Mouse (Mus musculus): Measurements from ENCODE around the gene Gls2.

Gene Gls2

DNA sequence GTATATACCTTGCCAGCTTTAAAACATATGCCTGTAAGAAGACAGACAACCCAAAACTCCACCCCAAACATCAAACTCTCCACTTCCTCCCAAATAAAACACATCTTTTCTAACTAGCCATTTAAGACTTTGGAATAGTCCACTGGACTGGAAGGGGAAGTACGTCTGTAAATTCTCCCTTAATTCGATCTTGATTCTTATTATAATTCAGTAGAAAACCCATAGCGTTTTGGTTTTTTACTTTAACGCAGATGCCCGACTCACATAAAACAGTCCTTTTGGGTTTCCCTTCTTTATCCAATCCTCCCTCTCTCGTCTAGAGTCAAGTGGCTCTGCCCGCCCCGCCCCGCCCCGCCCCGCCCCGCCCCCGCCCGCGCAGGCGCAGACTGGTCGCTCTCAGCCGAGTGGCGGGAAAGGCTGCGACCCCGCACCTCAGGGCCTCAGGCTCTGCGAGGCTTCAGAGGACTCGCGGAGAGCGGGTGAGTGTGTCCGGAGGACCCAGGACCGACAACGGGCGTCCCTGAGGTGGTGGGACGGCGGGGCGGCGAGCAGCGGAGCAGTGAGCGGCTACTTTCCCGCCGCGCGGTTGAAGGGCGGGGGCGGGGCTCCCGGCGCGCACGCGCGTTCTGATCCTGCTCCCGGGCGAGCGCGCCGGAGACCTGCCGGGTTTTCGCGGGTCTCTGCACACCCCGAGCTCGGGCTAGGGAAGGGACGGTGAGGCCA, 37.6 kb downstream of the Gls2 start, which contains the start of gene Timeless:
TSS of gene Timeless (plus strand) at position 369 of the 723 bp plus-strand sequence.
- DNase-seq (ENCODE audit: low read depth, low spot score), result peak; percentile 84

GRCm38 (mm10) chr10:128232420-128232985, 38.2 kb downstream of the Gls2 start:
- DNase-seq (ENCODE audit: low read depth, low spot score), result peak; percentile 85

GRCm38 (mm10) chr10:128236321-128236720, 42.1 kb downstream of the Gls2 start:
- DNase-seq (ENCODE audit: low read depth, low spot score), result no peak

GRCm38 (mm10) chr10:128237807-128238480, 43.7 kb downstream of the Gls2 start:
- DNase-seq (ENCODE audit: low read depth, low spot score), result no peak

- DNase-seq (ENCODE audit: low read depth, low spot score), result no peak
These were observed 44.9 kb downstream of the Gls2 start for GRCm38 (mm10) chr10:128239140-128239539.

GRCm38 (mm10) chr10:128240131-128240530, 45.9 kb downstream of the Gls2 start:
- DNase-seq (ENCODE audit: low read depth, low spot score), result no peak

DNA sequence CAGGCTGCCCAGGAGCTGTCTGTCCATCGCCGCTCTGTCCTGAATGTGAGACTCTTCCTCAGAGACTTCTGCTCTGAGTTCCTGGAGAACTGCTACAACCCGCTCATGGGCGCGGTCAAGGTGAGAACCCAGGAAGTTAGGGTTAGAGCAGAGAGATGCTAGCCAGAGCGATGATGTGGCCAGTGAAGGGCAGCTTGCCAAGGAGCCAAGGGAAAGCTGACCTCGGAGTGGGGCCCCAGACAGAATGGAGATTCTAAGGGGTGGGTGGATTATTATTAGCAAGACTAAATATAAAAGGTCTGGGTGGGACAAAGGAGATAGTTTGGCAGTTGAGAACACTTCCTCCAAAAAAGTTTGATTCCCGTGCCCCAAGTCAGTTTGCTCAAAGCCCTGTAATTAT, 49.0 kb downstream of the Gls2 start:
- DNase-seq (ENCODE audit: low read depth, low spot score), result no peak

- no peak for DNase-seq (ENCODE audit: low read depth, low spot score)
These were observed 49.9 kb downstream of the Gls2 start for GRCm38 (mm10) chr10:128244121-128244520.

DNA sequence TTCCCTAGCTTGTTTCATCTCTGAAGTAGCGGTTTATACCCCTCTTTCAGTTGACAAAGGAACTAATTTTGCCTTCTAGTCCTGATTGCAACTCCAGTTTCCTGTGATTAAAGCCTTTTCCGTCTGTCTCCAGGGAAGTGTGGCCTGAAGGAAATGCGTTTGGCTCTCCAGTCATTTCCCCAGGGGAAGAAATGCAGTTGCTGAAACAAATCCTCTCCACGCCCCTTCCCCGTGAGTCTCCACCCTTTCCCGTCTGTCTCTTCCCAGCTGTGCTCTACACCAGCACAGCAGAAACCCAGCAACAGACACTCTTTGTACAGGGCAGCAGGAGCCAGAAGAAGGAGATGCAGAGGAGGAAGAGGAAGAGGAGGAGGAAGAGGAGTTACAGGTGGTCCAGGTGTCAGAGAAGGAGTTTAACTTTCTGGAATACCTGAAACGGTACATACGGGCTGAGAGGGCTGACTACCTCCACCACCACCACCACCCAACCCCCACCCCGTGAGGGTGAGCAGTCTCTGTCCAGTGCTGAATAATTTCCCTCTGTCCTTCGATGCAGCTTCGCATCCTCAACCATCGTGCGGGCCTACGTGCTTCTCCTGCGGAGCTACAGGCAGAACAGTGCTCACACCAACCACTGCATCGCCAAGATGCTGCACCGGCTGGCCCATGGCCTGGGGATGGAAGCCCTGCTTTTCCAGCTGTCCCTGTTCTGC, 52.9 kb downstream of the Gls2 start:
- DNase-seq (ENCODE audit: low read depth, low spot score), result no peak

- DNase-seq (ENCODE audit: low read depth, low spot score), result no peak
These were observed 56.3 kb downstream of the Gls2 start for GRCm38 (mm10) chr10:128250565-128250964.

- DNase-seq (ENCODE audit: low read depth, low spot score), result no peak
These were observed 59.5 kb downstream of the Gls2 start, which contains the start of gene Apon for GRCm38 (mm10) chr10:128253677-128254255. Gene Apon, plus strand, starts transcription at chr10:128254096.

- DNase-seq (ENCODE audit: low read depth, low spot score), result no peak
These were observed 61.7 kb downstream of the Gls2 start for GRCm38 (mm10) chr10:128255925-128256324.

DNA sequence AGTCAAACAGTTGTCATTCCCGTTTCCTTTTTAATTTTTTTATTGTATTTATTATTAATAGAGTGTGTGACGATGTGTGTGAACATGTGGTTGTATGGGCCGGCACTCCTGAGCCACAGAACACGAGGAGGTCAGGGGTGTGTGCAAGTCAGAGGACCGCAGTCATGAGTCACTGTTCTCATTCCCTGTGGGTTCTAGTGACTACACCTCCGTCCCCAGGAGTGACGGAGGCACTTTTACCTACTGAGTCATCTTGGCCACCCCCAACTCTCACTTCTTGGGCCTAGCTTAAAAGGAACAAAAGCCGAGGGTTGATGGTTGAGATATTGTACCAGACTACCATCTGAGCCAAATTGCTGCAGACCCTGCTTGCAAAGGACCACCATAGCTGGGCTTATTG, 62.1 kb downstream of the Gls2 start:
- DNase-seq (ENCODE audit: low read depth, low spot score), result no peak

DNA sequence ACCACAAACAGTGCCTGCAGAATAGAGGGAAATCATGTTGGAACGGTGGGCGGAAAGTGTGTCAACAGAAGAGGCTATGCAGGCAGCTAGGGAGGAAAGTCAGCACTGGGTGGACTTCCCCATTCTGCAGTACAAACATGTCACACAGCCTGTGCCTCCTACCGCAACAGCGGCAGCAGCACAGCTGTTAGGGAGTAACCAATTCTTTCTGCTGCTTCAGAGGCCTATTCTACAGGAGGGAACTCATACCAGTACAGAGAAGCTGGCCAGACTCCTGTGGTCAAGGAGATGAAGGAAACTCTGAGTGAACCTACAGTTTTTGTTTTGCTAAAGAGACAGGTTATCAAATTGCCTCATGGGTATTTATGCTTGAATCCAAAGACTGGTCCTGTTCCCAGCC, 64.7 kb downstream of the Gls2 start:
- DNase-seq (ENCODE audit: low read depth, low spot score), result no peak

Measured in mesoderm, embryonic 11.5 days (tissue).